Mouse (Mus musculus) liver, embryonic 18 days (tissue): Measurements from ENCODE around the gene Otud4. TPM values are rescaled to one million over a fixed set of nuclear protein-coding genes. Genes with fewer than 3 reads are reported as not detected.

Experiments
- polyA plus RNA-seq: library from polyadenylated mRNA; depleted of rRNA; stranded (reverse); fragments of >200 nt; gene quantifications from 2 replicates; pipeline ENCODE4 v1.2.3, GENCODE M21; 2012; rRNA removed

Gene Otud4
- polyA plus RNA-seq: 8.4 and 8.9 TPM in 2 replicates

DNA sequence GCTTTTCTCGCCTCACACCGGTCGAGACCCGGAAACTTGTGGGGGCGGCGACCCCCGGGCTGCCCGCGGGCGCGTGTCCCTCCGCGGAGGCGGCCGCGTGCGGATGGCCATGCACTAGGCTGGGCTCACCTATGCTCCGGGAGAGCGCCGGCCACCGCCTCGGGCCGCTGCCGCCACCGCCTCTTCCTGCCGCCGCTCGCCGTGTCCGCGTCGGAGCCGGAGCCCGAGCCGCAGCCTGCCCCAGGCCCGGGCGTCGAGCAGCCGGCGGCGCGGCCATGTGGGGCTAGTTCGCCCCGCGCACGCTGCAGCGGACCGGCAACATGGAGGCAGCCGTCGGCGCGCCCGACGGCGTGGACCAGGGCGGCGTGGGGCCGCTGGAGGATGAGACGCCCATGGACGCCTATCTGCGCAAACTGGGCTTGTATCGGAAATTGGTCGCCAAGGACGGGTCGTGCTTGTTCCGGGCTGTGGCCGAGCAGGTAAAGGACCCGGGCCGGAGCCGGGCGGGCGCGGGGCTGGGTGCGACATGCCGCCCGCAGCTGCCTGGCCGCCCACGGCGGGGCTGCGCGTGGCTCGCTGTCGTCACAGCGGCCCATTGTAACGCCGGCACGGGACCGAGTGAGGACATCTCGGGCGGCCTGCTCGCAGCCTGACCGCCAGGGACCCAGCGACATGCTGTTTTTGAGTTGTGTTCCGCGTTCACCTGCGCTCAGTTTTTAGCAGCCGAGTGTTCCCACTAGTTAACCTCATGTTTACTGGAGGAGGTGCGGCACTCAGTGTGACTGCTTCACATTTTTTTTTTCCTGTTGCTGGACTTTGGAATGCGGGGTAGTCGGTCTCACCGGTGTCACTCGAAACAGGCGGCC lies at the start of gene Otud4:
Gene Otud4 (plus strand): TSS at position 33 of the 866 bp plus-strand sequence.

DNA sequence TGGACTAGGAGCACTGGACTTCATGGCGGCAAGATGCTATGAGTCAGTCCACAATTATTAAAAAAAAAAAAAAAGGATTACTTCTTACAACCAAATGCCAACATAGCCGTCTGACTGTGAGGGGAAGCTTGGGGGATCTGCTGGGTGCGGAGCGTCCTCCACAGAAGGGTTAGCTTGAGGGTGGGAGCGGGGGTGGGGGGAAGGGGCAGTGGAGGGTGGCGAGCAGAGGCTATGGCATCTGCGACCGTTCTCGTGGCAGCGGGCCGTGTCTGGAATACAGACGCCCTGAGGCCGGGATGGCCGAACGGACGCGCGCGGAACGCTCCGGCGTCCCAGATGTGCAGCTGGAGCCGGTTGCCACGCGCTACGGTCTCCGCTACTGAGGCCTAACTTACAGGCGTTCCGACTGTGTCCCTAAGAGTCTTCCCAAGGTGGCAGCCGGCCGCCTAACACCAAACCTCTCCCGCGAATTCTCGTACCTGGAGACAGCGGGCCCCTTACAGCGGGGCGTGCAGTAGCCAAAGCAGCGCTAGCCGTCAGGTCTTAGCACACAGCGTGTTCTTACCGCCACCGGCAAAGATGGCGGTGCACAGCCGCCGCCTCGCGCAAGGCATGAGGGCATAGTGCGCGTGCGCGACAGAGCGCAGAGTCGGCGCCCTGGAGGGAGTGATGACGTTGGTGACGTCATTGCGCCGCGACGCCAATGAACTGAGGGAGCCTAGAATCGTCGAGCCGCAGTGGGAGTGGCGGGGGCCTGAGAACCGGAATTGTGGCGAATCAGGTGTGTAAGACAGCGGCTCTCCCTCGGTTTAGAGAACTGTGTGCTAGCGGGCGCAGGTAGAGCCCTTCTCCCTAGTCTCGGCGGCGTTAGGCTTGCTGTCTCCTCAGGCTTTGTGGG lies 71.9 kb downstream of the Otud4 start, which contains the start of the genes Abce1 and Anapc10:
Gene Abce1 (minus strand): TSS at position 677 of the 898 bp plus-strand sequence.
Gene Anapc10 (plus strand): TSS at position 757 of the 898 bp plus-strand sequence.

Other genes starting within 250 kb of the Otud4 start
- gene Smad1, start 240.1 kb upstream of the Otud4 start, polyA plus RNA-seq: 7.5 and 8.5 TPM in 2 replicates
- 25.3 and 26.3 TPM in 2 replicates for gene Abce1, start 72.1 kb downstream of the Otud4 start, polyA plus RNA-seq
- 1.6 and 2.7 TPM in 2 replicates for gene Anapc10, start 72.2 kb downstream of the Otud4 start, polyA plus RNA-seq